Comparison of ENCODE assay signal across 11 mouse cellular contexts in the genomic region with DNA sequence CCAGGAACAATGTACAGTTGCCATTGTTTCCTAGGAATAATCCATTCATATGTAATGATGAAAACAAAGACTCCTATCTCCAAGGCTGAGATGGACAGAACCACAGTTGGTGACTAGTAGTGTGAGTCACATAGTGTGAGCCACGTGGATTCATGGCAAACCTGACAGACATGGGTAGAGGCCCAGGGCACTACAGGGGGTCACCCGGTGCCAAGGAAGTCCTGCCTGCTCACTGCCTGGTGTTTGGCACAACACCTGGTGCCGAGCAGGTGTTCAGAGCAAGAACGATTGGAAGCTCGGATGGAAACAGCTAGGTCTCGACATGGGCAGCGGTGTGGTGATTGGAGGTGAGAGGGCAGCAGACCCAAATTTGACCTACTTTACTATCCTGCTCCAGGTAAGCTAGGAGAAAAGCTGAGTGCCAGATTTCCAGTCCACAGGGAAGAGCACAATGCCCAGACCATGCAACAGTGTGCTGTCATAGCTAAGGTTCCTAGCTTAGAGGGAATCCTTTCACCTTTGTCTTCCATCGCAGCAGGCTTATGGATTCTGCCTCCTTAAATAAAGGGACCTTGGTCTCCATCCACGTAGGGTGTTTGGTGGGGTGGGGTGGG.
DNase-seq lines count a peak whose midpoint lies in the region; ATAC-seq and TF ChIP-seq lines count a peak whose summit lies in the region.
"Had no signal": no experiment of that assay in that cellular context is flagged by ENCODE, and none has a peak within 500 bp of the region (broad histone marks: within the 10 kb centered on the region; RNA-seq: fewer than 3 reads in every experiment).

No protein-coding gene starts in this region.

- 68% methylated on average over 9 of the region's 9 CpGs for WGBS in kidney, adult 2 months
- WGBS in heart, embryonic 15.5 days = 74% methylated on average over 9 of the region's 9 CpGs
- 90% methylated on average over 9 of the region's 9 CpGs for WGBS in hindbrain, embryonic 10.5 days
- WGBS in intestine, embryonic 16.5 days = 89% methylated on average over 9 of the region's 9 CpGs

- H3K4me1 ChIP-seq in kidney, adult 2 months (ENCODE audit: control insufficient read depth, insufficient read depth, low read length) = peaks cover 17% of the 10 kb centered on the region
- peaks cover 22% of the 10 kb centered on the region for H3K4me1 ChIP-seq in heart, embryonic 15.5 days (replicated peaks)
- H3K4me1 ChIP-seq in hindbrain, embryonic 10.5 days (replicated peaks) = 0 out of 2 replicates have a peak, but pooled peaks cover under 1% of the 10 kb centered on the region
- peaks cover 1% of the 10 kb centered on the region; the same call in 1 of the 2 replicates for H3K4me1 ChIP-seq in intestine, embryonic 16.5 days (ENCODE audit: control insufficient read depth, insufficient read depth, low read length)

- TF ChIP-seq POLR2A in kidney, adult 2 months (IDR thresholded peaks at IDR 0.05; ENCODE audit: low read depth, low read length) = no peak

- ATAC-seq in heart, embryonic 15.5 days (replicated peaks; ENCODE audit: insufficient number of reproducible peaks, insufficient read depth, low FRiP score, low read depth) = no peak
- ATAC-seq in intestine, embryonic 16.5 days = no peak
- ATAC-seq: forebrain, embryonic 16.5 days had no signal

- H3K4me3 ChIP-seq in kidney, adult 2 months (ENCODE audit: insufficient read depth, low read depth, low read length) = no peak overlapping the region
- H3K4me3 ChIP-seq in heart, embryonic 15.5 days = no peak overlapping the region
- no peak overlapping the region for H3K4me3 ChIP-seq in hindbrain, embryonic 10.5 days
- no peak overlapping the region for H3K4me3 ChIP-seq in intestine, embryonic 16.5 days (ENCODE audit: low read length)
- H3K4me3 ChIP-seq: limb, embryonic 15.5 days had no signal

- no peak overlapping the region for H3K4me2 ChIP-seq in heart, embryonic 15.5 days
- no peak overlapping the region for H3K4me2 ChIP-seq in intestine, embryonic 16.5 days (ENCODE audit: low read depth, low read length)
- H3K4me2 ChIP-seq: limb, embryonic 15.5 days had no signal

- H3K9me3 ChIP-seq in heart, embryonic 15.5 days (replicated peaks) = no peaks in the 10 kb centered on the region
- H3K9me3 ChIP-seq in hindbrain, embryonic 10.5 days = no peaks in the 10 kb centered on the region
- H3K9me3 ChIP-seq in intestine, embryonic 16.5 days (ENCODE audit: control insufficient read depth, low read length) = no peaks in the 10 kb centered on the region
- H3K9me3 ChIP-seq: limb, embryonic 15.5 days had no signal

- peak overlapping the region; percentile 36; the same call in 1 of the 2 replicates for H3K27ac ChIP-seq in kidney, adult 2 months (ENCODE audit: insufficient read depth, low read depth, low read length)
- H3K27ac ChIP-seq in heart, embryonic 15.5 days = 0 out of 2 replicates have a peak overlapping the region, but pooled peaks have one; percentile 69
- no peak overlapping the region for H3K27ac ChIP-seq in hindbrain, embryonic 10.5 days
- no peak overlapping the region for H3K27ac ChIP-seq in intestine, embryonic 16.5 days (ENCODE audit: low read length)

- no peak for TF ChIP-seq CTCF in kidney, adult 2 months (conservative IDR thresholded peaks at IDR 0.05; ENCODE audit: insufficient read depth, insufficient read length, low read depth, low read length)

- H3K27me3 ChIP-seq in kidney, adult 2 months (replicated peaks; ENCODE audit: control insufficient read depth, insufficient read depth, low read length) = no peaks in the 10 kb centered on the region
- H3K27me3 ChIP-seq in heart, embryonic 15.5 days = no peaks in the 10 kb centered on the region
- H3K27me3 ChIP-seq in hindbrain, embryonic 10.5 days (ENCODE audit: insufficient read depth, poor library complexity, severe bottlenecking) = no peaks in the 10 kb centered on the region
- no peaks in the 10 kb centered on the region for H3K27me3 ChIP-seq in intestine, embryonic 16.5 days (replicated peaks; ENCODE audit: control insufficient read depth, insufficient read depth, low read length)
- H3K27me3 ChIP-seq: limb, embryonic 15.5 days had no signal

- H3K36me3 ChIP-seq in kidney, adult 2 months (ENCODE audit: control insufficient read depth, insufficient read depth, low read length) = no peaks in the 10 kb centered on the region
- H3K36me3 ChIP-seq in heart, embryonic 15.5 days = no peaks in the 10 kb centered on the region
- H3K36me3 ChIP-seq in hindbrain, embryonic 10.5 days = no peaks in the 10 kb centered on the region
- H3K36me3 ChIP-seq in intestine, embryonic 16.5 days (ENCODE audit: control insufficient read depth, insufficient read depth, low read length) = no peaks in the 10 kb centered on the region
- H3K36me3 ChIP-seq: limb, embryonic 15.5 days had no signal

- H3K9ac ChIP-seq in heart, embryonic 15.5 days = no peak overlapping the region
- H3K9ac ChIP-seq in intestine, embryonic 16.5 days (ENCODE audit: low read depth, low read length) = no peak overlapping the region
- H3K9ac ChIP-seq: limb, embryonic 15.5 days had no signal

- DNase-seq in adrenal gland, postnatal 25 days = peak; percentile 14
- no peak for DNase-seq in adrenal gland, adult 8-10 months
- peak; percentile 22 for DNase-seq in kidney, adult 2 months
- DNase-seq in kidney, adult 8-10 months = no peak
- DNase-seq in cerebellum, adult 8-10 months = peak; percentile 71
- no peak for DNase-seq in hindbrain, embryonic 10.5 days (ENCODE audit: low spot score)
- DNase-seq: right cerebral cortex, adult 18-20 months had no signal

Comparison
In these comparisons a context has a peak if more than half of its experiments do, and no peak if none do; other contexts are left out.
1. DNase-seq: peak in adrenal gland, postnatal 25 days (single experiment), kidney, adult 2 months (single experiment) and cerebellum, adult 8-10 months (single experiment); none in adrenal gland, adult 8-10 months (single experiment), kidney, adult 8-10 months (0 of 2) and hindbrain, embryonic 10.5 days (single experiment).
2. H3K27ac ChIP-seq: peak in kidney, adult 2 months (single experiment) and heart, embryonic 15.5 days (single experiment); none in hindbrain, embryonic 10.5 days (single experiment) and intestine, embryonic 16.5 days (single experiment).